Mouse (Mus musculus) urinary bladder, adult 2 months (tissue): ENCODE results near the gene Gm20388. TPM values are rescaled to one million over a fixed set of nuclear protein-coding genes. Genes with fewer than 3 reads are reported as not detected.
A peak's percentile ranks its signal among the peaks of the same experiment; 100 is the strongest.

Experiments used
- DNase-seq: peaks from one replicate; pipeline ENCODE4 v3.0.0; 2022; ENCODE audit warnings: low spot score
- polyA plus RNA-seq: library from polyadenylated mRNA; depleted of rRNA; stranded (reverse); fragments of >200 nt; gene quantifications from 2 replicates; pipeline ENCODE4 v1.2.3, GENCODE M21; 2012

The Gm20388 gene
- polyA plus RNA-seq, 1 experiment: 50.2 TPM

- DNase-seq: peak; percentile 74
These were observed 2422.3 kb downstream of the Gm20388 start for GRCm38 (mm10) chr8:122332753-122333506.

- no peak for DNase-seq
These were observed 2422.9 kb downstream of the Gm20388 start for GRCm38 (mm10) chr8:122333531-122333930.

GRCm38 (mm10) chr8:122334791-122335490, 2424.3 kb downstream of the Gm20388 start:
- no peak for DNase-seq

- DNase-seq: no peak
These were observed 2425.1 kb downstream of the Gm20388 start for GRCm38 (mm10) chr8:122335638-122336250.

- no peak for DNase-seq
These were observed 2425.7 kb downstream of the Gm20388 start for GRCm38 (mm10) chr8:122336251-122336910.

- no peak for DNase-seq
These were observed 2428.2 kb downstream of the Gm20388 start for GRCm38 (mm10) chr8:122338852-122339251.

- DNase-seq: no peak
These were observed 2430.1 kb downstream of the Gm20388 start for GRCm38 (mm10) chr8:122340761-122341160.

GRCm38 (mm10) chr8:122341790-122342189, 2431.1 kb downstream of the Gm20388 start:
- DNase-seq: no peak

GRCm38 (mm10) chr8:122342362-122342761, 2431.7 kb downstream of the Gm20388 start:
- no peak for DNase-seq

- DNase-seq: no peak
These were observed 2432.2 kb downstream of the Gm20388 start for GRCm38 (mm10) chr8:122342806-122343209.

GRCm38 (mm10) chr8:122343341-122343740, 2432.7 kb downstream of the Gm20388 start:
- DNase-seq: no peak

GRCm38 (mm10) chr8:122343758-122344157, 2433.1 kb downstream of the Gm20388 start:
- DNase-seq: no peak

GRCm38 (mm10) chr8:122344219-122344618, 2433.6 kb downstream of the Gm20388 start:
- no peak for DNase-seq

- no peak for DNase-seq
These were observed 2434.8 kb downstream of the Gm20388 start for GRCm38 (mm10) chr8:122345181-122346095.

GRCm38 (mm10) chr8:122347811-122348552, 2437.3 kb downstream of the Gm20388 start:
- DNase-seq: no peak

- DNase-seq: no peak
These were observed 2439.0 kb downstream of the Gm20388 start for GRCm38 (mm10) chr8:122349357-122350297.

GRCm38 (mm10) chr8:122350309-122351089, 2439.9 kb downstream of the Gm20388 start:
- DNase-seq: no peak

GRCm38 (mm10) chr8:122354157-122354556, 2443.5 kb downstream of the Gm20388 start:
- no peak for DNase-seq
